Mouse (Mus musculus) limb, embryonic 12.5 days (tissue): ENCODE measurements around the gene St8sia1. TPM values are rescaled to one million over a fixed set of nuclear protein-coding genes. Genes with fewer than 3 reads are reported as not detected.

Source experiments
- ATAC-seq: fragments of 200-750 bp; cut with Nextera tagmentation; 2 replicates; pipeline ENCODE4 v1.8.0; 2017; ENCODE audit warnings: low read depth, moderate TSS enrichment; ENCODE audit not compliant: insufficient number of reproducible peaks, insufficient read depth, low FRiP score, low TSS enrichment
- H3K27ac ChIP-seq: fragments of 300-500 bp; sonication (generic); 2 replicates; pipeline ENCODE4 v1.5.1; 2016; ENCODE audit warnings: mild to moderate bottlenecking, moderate library complexity
- H3K27me3 ChIP-seq: fragments of 300-500 bp; sonication (generic); 2 replicates; pipeline ENCODE4 v1.6.1; 2016; ENCODE audit warnings: mild to moderate bottlenecking, moderate library complexity
- H3K36me3 ChIP-seq: fragments of 300-500 bp; sonication (generic); 2 replicates; pipeline ENCODE4 v1.6.1; 2016; ENCODE audit warnings: mild to moderate bottlenecking, moderate library complexity
- H3K4me1 ChIP-seq: fragments of 300-500 bp; sonication (generic); replicated peaks from 2 replicates; pipeline ENCODE4 v1.6.1; 2016
- H3K4me2 ChIP-seq: fragments of 300-500 bp; sonication (generic); 2 replicates; pipeline ENCODE4 v1.6.1; 2016; ENCODE audit warnings: mild to moderate bottlenecking, moderate library complexity
- H3K4me3 ChIP-seq: fragments of 300-500 bp; sonication (generic); replicated peaks from 2 replicates; pipeline ENCODE4 v1.5.1; 2016; ENCODE audit warnings: mild to moderate bottlenecking
- H3K9ac ChIP-seq: fragments of 300-500 bp; sonication (generic); replicated peaks from 2 replicates; pipeline ENCODE4 v1.6.1; 2016; ENCODE audit warnings: mild to moderate bottlenecking, moderate library complexity
- H3K9me3 ChIP-seq: fragments of 300-500 bp; sonication (generic); 2 replicates; pipeline ENCODE4 v1.6.1; 2016; ENCODE audit warnings: mild to moderate bottlenecking, moderate library complexity
- WGBS: fragments of 180-500 bp; shearing (Covaris S2); methylation state at CpG from one replicate; pipeline ENCODE4 v1.1.7; 2016; 5-methylcytosine and 5-hydroxymethylcytosine counted together
- polyA plus RNA-seq: library from polyadenylated mRNA; unstranded; fragments of >200 nt; fragmentation: Nextera tagmentation; extraction: Ambion mirVana; gene quantifications from 2 replicates; pipeline ENCODE4 v1.2.1, GENCODE M21; 2016

The St8sia1 gene
- polyA plus RNA-seq, 1 experiment from 2014 or later: 1.5 TPM

DNA sequence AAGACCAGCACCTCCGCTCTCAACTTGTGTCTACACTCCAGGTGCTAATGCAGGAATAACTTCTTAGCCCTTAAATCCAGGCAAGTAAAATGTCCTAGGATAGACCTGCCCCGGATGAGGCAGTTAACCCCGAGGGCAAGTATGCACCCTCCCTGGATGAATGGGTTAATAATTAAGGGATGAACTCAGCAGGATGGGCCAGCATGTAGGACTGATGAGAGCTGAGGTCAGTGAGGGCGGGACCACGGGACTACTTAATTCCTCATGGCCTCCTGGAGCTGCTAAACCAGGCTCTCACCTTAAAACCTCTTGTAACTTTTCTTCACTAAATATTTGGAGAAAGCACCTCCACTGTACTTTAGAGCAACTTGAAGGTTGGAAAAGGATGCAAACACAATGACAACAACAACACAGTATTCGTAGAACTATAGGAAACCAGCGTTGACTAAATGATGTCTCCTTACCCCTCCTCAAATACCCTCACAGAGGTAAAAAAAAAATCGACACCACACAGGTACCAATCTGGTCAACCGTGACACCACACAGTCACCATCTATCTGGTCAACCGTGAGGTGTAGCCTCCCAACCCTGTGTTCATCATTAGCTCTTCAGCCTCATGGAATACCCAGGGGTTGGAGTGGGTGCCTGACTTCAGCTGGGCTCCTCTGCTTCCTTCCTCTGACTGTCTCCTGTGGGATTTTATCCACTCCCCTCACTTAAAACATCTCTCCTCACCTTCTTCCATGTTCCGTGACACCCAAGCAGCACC lies 90.3 kb downstream of the St8sia1 start:
- Histone ChIP-seq H3K4me2 (no peak overlapping the region), H3K4me1 (peaks cover 33% of the 10 kb centered on the region), H3K27me3 (no peaks in the 10 kb centered on the region), H3K9ac (no peak overlapping the region), H3K27ac (no peak overlapping the region), H3K4me3 (no peak overlapping the region), H3K9me3 (no peaks in the 10 kb centered on the region), H3K36me3 (no peaks in the 10 kb centered on the region)
- no peak for ATAC-seq
- 77% methylated on average over 11 of the region's 11 CpGs for WGBS

DNA sequence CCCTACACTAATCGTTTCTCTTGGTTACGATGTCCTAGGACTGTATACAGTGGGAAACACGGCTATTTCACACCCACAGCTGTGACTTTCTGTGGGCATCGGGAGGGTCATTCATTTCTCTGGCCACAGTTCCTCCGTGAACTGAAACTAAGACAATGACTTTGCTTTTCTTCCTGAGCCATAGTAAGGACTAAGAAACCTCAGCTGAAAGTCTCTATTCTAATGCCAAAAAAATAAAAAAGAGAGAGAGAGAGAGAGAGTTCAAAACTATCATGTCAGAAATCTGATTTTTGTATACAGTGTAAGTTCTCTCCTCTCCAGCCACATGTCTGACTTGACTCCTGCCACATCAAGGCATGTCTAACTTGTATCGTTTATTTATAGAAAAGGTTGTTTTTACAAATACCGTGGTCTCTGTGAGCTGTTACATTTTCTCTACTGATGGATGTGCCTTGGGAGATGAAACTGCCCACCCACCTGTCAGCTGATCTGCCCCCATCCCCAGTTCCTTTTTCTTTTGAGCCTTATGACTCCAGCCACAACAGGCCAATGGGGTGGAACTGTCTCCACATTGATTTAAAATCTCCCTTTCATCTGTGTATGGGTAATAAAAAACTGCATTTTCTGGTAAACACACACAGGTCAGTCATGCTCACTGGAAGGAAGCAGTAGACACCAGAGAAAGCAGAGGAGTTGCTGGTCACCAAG lies 94.4 kb downstream of the St8sia1 start:
- no peak overlapping the region for H3K9ac ChIP-seq
- H3K36me3 ChIP-seq: no peaks in the 10 kb centered on the region
- H3K27me3 ChIP-seq: no peaks in the 10 kb centered on the region
- H3K4me1 ChIP-seq: 0 out of 2 replicates have a peak, but pooled peaks cover 3% of the 10 kb centered on the region
- ATAC-seq: no peak
- H3K4me3 ChIP-seq: no peak overlapping the region
- H3K4me2 ChIP-seq: no peak overlapping the region
- no peak overlapping the region for H3K27ac ChIP-seq
- WGBS: 78% methylated on average over 7 of the region's 7 CpGs
- no peaks in the 10 kb centered on the region for H3K9me3 ChIP-seq

DNA sequence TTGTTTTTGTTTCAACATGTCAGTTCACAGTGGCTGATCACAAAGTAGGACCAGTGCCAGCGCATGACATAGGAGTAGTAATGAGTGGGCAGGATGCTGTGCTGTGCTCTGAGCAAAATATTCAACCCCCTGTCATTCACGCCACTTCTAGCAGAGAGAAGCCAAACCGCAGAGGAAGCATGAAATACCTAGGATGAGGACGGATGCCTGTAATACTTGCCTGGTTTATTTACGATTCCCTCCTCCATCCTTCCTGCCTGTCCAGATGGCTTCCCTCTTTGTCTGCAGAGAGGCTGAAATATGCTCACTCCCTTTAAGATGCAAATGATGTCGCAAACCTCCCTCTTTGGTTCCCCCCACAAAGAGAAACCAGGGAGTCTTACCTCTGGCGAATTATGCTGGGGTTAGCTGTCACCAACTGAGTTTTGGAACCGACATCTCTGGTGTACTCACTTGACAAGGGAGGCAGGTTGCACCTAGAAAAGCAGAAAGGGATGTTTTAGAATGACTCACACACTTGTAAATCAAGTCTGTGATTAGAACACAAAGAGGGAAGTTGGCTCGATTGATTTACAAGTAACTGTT lies 96.7 kb downstream of the St8sia1 start:
- Histone ChIP-seq H3K36me3 (no peaks in the 10 kb centered on the region), H3K27ac (0 out of 2 replicates have a peak overlapping the region, but pooled peaks have one; percentile 12), H3K9ac (no peak overlapping the region), H3K9me3 (no peaks in the 10 kb centered on the region), H3K4me2 (no peak overlapping the region), H3K4me1 (0 out of 2 replicates have a peak, but pooled peaks cover 3% of the 10 kb centered on the region), H3K27me3 (no peaks in the 10 kb centered on the region), H3K4me3 (no peak overlapping the region)
- ATAC-seq: no peak; the same call in 1 of the 2 replicates
- 32% methylated on average over 9 of the region's 9 CpGs for WGBS

DNA sequence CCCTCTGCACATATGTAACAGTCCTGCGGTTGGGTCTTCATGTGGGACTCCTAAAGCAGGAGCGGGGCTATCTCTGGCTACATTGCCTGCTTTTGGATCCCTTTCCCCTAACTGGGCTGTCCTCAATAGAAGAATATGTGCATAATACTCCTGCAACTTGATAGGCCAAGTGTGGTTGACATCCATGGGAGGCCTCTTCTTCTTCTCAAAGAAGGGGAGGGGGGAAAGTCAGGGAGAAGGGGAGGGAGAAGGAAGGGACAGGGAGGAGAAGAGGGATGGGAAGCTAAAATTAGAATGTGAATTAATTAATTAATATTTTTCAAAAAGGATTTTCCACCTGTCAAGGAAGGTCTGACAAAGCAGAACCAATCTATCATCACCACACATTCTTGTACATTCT lies 97.2 kb downstream of the St8sia1 start:
- no peak overlapping the region for H3K4me2 ChIP-seq
- H3K27ac ChIP-seq: no peak overlapping the region
- H3K9me3 ChIP-seq: no peaks in the 10 kb centered on the region
- no peaks in the 10 kb centered on the region for H3K27me3 ChIP-seq
- 97% methylated on average over 2 of the region's 2 CpGs for WGBS
- no peak overlapping the region for H3K4me3 ChIP-seq
- H3K36me3 ChIP-seq: no peaks in the 10 kb centered on the region
- no peak for ATAC-seq
- H3K4me1 ChIP-seq: 0 out of 2 replicates have a peak, but pooled peaks cover 3% of the 10 kb centered on the region
- H3K9ac ChIP-seq: no peak overlapping the region

DNA sequence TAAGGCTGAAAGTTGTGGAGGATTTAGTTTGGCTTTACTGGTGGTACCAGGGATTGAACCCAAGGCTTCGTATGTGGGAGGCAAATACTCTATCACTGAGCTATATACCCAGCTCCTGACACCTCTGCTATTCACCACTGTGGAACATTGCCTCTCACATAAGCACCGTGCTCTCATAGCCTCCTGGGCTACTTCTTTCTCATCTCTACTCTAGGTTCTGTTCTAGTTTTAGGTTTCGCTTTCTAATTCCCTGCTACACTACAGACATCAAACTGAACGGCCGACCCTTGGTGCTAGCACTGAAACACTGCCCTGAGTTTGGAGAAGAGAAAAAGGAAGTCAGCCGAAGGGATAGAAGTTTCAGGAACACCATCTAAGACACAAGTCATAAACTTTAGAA lies 99.1 kb downstream of the St8sia1 start:
- Histone ChIP-seq H3K27ac (no peak overlapping the region), H3K4me2 (no peak overlapping the region), H3K27me3 (no peaks in the 10 kb centered on the region), H3K4me1 (0 out of 2 replicates have a peak, but pooled peaks cover 3% of the 10 kb centered on the region), H3K4me3 (no peak overlapping the region), H3K9me3 (no peaks in the 10 kb centered on the region), H3K9ac (no peak overlapping the region), H3K36me3 (no peaks in the 10 kb centered on the region)
- WGBS: 88% methylated on average over 6 of the region's 6 CpGs
- no peak for ATAC-seq

DNA sequence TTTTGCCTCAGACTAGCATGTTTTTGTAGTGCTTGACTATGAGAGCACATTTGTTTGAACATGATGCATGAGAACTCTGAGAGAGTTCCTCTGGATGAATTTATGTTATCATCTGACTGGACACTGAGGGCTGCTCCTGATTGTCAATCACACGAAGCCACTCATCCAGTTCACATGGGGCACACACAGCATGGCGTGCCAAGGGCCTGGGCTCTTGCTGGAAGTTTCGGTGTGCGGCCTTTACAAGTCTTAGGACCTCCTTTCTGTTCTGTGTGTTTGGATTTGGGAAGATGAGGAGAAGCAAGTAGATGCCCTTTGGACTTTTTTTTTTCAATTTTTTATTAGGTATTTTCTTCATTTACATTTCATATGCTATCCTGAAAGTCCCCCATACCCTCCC lies 100.4 kb downstream of the St8sia1 start:
- no peaks in the 10 kb centered on the region for H3K36me3 ChIP-seq
- H3K9ac ChIP-seq: no peak overlapping the region
- H3K27me3 ChIP-seq: no peaks in the 10 kb centered on the region
- no peak overlapping the region for H3K4me2 ChIP-seq
- no peak for ATAC-seq
- H3K27ac ChIP-seq: no peak overlapping the region
- 94% methylated on average over 4 of the region's 4 CpGs for WGBS
- no peaks in the 10 kb centered on the region for H3K9me3 ChIP-seq
- H3K4me3 ChIP-seq: no peak overlapping the region
- 0 out of 2 replicates have a peak, but pooled peaks cover 3% of the 10 kb centered on the region for H3K4me1 ChIP-seq

DNA sequence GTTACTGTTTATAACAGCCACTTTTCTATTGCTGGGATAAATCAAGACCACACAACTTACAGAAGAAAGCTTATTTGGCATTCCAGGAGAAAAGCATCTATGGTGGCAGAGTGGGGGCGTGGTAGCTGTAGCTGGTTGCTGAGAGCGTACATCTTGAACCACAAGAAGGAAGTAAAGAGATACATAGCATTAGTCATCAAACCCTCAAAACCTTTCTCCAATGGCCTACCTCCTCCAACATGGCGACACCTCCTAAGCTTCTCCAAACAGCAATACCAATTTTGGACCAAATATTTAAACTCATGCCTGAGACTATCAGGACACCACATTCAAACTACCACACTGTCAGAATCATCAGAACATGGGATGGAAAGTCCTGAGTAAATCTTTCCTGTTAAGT lies 102.0 kb downstream of the St8sia1 start:
- no peak for ATAC-seq
- 96% methylated on average over 3 of the region's 3 CpGs for WGBS
- Histone ChIP-seq H3K4me1 (no peaks in the 10 kb centered on the region), H3K4me3 (no peak overlapping the region), H3K9me3 (no peaks in the 10 kb centered on the region), H3K9ac (no peak overlapping the region), H3K36me3 (no peaks in the 10 kb centered on the region), H3K27me3 (no peaks in the 10 kb centered on the region), H3K27ac (no peak overlapping the region), H3K4me2 (no peak overlapping the region)

DNA sequence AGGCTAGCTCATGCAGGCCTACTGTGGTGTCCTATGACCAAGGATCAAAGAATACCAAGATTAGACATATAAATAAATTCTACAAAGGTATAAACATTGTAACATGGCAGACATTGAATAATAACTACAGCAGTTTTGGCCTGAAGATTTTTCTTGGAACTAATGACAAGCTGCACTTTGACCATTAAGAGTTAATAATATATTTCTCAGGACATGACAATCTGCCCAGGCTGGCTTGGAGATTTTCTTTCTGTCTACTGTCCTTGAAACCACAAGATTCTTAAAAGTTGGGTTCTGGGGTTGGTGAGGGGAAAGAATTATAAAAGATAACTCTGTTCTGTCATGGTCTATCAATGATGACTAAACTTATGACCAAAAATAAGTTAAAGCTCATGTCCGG lies 103.9 kb downstream of the St8sia1 start:
- no peak for ATAC-seq
- Histone ChIP-seq H3K27me3 (no peaks in the 10 kb centered on the region), H3K27ac (no peak overlapping the region), H3K4me3 (no peak overlapping the region), H3K4me2 (no peak overlapping the region), H3K36me3 (no peaks in the 10 kb centered on the region), H3K9ac (no peak overlapping the region), H3K4me1 (peaks cover 9% of the 10 kb centered on the region), H3K9me3 (no peaks in the 10 kb centered on the region)
- 83% methylated on average over 1 of the region's 1 CpGs for WGBS

DNA sequence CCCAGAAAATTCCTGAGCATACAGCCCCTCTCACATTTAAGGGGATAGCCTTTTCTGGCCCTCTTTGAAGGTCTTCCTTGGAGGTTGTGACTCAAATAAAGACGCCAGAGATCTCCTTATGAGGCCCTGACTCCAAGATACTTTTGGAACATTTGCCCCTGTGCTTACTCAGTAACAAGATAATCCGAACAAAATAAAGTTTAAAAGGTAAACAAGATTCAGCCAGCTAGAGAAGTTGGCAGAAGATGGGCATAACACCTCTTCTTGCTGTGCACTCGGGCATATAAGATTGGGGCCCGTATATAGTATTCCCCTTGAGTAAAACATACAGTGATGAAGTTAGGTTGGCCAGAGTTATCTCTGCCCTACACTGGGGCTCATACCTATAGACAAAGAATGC lies 104.3 kb downstream of the St8sia1 start:
- H3K4me1 ChIP-seq: peaks cover 9% of the 10 kb centered on the region
- no peak overlapping the region for H3K27ac ChIP-seq
- H3K9ac ChIP-seq: no peak overlapping the region
- no peaks in the 10 kb centered on the region for H3K27me3 ChIP-seq
- H3K4me2 ChIP-seq: no peak overlapping the region
- H3K36me3 ChIP-seq: no peaks in the 10 kb centered on the region
- no peak for ATAC-seq
- no peaks in the 10 kb centered on the region for H3K9me3 ChIP-seq
- no peak overlapping the region for H3K4me3 ChIP-seq
- WGBS: 87% methylated on average over 4 of the region's 4 CpGs

DNA sequence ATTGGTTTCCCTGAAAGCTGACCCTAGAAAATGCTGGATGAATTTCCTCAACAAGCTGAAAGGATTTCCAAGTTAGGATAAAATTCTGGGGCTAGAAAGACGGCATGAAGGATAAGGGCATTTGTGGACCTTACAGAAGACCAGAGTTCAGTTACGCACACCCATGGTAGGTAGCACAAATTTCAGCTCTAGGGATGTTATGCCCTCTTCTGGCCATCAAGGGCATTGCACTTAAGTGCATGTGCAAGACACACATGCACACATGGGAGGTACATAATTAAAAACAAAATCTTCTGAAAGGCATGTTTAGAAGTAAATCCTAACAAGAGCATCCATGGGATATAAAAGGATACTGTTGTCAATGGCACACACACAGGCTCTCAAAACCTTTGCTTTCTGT lies 105.3 kb downstream of the St8sia1 start:
- no peak for ATAC-seq
- WGBS: 90% methylated on average over 2 of the region's 2 CpGs
- H3K9me3 ChIP-seq: no peaks in the 10 kb centered on the region
- no peak overlapping the region for H3K27ac ChIP-seq
- no peak overlapping the region for H3K4me2 ChIP-seq
- H3K36me3 ChIP-seq: no peaks in the 10 kb centered on the region
- H3K9ac ChIP-seq: no peak overlapping the region
- no peak overlapping the region for H3K4me3 ChIP-seq
- peaks cover 9% of the 10 kb centered on the region for H3K4me1 ChIP-seq
- no peaks in the 10 kb centered on the region for H3K27me3 ChIP-seq

DNA sequence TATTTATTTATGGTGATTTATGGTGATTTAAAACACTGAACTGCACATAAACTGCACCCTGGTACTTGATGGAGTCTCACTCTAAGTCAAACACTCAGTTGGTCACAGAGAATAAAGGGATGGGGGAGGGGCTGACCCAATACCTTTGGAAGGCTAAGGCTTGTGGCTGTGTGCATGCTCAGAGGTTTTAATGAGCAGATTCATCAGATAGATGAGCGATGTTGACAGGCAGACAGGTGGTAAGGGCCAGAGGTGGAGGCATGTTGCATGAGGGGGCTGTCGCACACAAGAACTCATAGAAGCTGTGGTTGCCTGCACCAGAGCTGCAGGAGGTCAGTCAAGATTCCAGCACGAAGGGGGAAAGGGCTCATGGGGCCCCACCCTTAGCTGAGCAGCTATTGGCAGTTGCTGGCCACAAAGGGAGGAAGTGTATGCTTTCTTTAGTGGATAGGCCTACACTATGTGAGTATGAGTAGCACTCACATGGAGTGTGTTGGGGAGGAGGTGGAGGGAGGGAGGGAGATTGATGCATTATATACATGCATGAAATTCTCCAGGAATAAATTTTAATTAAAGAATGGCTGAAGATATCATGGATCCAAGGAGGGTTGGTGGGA lies 107.9 kb downstream of the St8sia1 start:
- H3K4me3 ChIP-seq: no peak overlapping the region
- 75% methylated on average over 3 of the region's 3 CpGs for whole genome bisulfite sequencing

More for the DNA sequence above, 107.9 kb downstream of the St8sia1 start:
- no peaks in the 10 kb centered on the region for H3K9me3 ChIP-seq
- H3K4me2 ChIP-seq: no peak overlapping the region
- no peak for ATAC-seq
- H3K27ac ChIP-seq: no peak overlapping the region
- no peaks in the 10 kb centered on the region for H3K36me3 ChIP-seq
- no peaks in the 10 kb centered on the region for H3K27me3 ChIP-seq
- H3K9ac ChIP-seq: no peak overlapping the region
- H3K4me1 ChIP-seq: peaks cover 9% of the 10 kb centered on the region
